Mouse (Mus musculus) WW6 (cell line): ENCODE measurements around the gene Lingo1.

Experiments used
- DNase-seq: peaks from one replicate; pipeline ENCODE4 v3.0.0-alpha.2; 2013; ENCODE audit warnings: low read depth, low spot score

Lingo1 gene

DNA sequence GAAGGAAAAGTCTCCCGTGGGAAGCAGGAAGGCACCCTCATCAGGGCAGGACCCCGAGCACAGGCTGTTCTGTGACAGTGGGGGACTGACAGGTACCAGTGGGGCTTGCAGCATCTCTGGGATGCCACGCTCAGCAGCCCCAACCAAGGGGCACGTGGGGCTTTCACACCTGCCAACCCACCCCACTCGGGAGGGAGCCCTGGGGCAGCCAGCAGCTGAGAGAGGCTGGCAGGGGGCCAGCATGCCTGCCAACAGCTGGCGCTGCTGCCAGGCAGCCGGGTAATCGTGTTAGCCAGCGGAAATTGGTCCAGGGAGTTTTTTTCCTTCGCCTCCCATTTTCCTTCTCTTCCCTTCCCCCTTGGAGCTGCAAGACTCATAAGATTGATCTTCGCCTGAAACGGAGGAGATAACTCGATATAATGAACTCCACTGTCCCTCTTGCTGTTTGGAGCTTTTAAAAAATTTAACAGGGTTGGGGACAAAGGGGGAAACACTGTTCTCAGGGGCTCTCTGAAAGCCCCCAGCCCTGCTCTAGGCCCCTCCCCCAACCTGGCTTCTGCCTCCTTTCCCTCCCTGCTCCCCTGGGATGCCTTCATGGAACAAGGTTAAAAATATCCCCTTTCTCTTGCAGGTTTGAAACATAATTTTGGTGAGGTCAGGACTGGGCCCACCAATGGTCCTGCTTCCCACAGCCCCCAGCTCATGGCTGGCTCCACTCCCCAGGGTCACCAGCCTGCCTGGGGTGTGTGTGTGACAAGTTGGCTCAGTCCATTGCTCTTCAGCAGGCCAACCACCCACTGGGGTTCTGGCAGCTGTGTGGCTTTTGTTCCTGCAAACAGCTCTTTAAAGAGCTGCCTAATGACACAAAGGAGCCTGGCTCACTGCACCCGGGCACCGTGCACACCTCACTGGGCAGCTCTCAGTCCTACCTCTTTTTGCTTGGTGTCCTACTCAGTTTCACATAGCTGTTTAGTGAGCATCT, 68.3 kb downstream of the Lingo1 start:
- no peak for DNase-seq

DNA sequence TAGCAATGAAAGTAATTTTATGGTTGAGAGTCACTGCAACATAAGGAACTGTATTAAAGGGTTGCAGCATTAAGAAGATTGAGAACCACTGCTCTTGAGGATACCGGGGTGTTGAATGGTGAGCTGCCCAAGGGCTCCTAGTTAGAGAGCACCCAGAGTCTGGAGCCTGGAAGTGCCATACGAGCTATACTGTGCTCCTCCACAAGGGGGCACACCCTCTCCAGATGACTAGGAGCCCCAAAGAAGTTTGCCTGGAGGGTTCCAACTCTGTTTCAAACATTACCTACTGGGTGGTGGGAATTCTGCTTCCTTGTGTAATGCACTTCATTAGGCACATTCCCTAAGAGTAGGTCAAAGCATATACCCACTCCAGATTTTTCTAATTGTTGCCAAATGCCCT, 70.5 kb downstream of the Lingo1 start:
- peak; percentile 14 for DNase-seq

DNA sequence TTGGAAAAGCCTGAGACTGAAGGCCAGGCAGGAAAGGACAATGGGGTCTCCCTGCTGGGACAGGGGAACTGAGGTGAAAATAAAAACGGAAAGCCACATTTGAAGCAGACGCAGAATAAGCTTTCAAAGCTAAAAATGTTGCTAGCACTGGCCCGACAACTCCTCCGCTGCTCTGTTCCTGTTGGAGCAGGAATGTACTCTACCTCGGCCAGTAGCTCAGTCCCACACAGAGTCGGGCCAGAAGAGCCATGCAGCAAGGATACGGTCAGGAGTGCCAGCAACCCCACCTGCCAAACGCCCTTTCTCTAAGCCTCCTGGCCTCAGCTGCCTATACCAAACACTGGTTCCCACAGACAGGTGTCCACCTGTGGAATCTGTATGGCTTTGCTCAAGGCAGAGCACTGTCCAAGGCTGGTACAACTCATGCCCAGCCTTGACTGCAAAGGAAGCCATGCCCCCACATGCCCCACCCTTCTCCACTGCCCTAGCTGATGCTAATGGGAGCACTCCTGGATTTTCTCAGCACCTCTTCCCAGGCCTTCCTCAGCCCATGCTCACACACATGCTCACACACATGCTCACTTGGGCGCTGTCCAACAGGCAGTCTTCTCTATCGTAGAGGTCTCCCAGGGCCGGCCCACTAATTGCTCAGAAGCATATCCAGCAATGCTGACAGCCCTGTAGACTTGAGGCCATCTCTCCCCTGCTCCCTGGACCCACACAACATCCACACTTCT, 74.0 kb downstream of the Lingo1 start:
- DNase-seq = no peak

DNA sequence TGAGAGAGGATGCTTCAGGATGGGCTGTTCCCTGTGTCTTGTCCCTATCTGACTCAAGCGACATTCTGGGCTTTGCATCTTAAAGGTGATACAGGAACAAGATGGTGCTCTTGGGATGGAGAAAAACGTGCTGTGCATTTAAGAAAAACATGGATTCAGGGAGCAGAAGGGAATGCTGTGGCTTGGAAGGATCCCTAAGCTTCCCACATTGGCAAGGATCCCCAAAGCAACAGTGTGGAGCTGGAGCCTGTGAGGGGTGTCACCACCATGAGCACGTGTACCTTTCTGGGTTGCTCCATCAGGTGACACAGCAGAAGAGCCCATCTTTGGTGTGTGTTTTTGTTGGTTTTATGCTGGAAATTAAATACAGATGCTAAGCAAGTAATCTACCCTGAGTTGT, 77.3 kb downstream of the Lingo1 start:
- DNase-seq = no peak

DNA sequence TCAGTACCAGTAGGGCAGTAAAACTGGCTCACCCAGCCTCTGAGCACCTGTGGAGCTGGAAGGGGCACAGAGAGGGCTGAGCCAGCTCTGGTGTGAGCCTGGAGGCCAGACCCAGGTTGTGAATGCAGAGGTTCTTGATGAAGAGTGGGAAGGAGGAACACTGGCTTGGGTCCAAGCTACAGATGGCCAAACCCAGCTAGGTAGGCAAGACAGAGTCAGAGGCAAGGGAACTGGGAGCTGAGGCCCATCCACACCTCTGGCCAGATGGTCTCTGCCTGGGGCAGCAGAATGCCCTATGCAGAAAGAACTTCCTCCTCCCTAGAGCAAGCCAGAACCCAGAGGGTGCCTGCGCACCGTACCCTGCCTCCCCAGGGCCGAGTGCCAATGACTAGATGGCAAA, 79.7 kb downstream of the Lingo1 start:
- no peak for DNase-seq

DNA sequence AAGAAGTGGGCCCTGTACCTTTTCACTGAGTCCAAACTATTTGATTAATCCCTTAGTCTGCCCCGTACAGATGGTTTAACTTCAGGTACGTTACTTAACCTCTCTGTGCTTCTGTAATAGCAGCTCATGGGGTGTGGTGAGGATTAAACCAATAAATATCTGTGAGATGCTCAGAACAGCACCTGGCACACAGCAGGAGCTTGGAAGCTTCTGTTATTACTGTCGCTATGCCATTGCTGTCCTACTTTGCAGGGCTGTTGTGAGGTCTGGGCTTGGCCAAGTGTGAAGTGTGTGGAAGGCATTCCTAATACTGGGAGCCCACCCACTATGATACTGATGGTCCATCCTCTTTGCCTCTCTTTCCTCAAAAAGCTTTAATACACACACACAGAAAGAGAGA, 80.2 kb downstream of the Lingo1 start:
- DNase-seq = no peak

DNA sequence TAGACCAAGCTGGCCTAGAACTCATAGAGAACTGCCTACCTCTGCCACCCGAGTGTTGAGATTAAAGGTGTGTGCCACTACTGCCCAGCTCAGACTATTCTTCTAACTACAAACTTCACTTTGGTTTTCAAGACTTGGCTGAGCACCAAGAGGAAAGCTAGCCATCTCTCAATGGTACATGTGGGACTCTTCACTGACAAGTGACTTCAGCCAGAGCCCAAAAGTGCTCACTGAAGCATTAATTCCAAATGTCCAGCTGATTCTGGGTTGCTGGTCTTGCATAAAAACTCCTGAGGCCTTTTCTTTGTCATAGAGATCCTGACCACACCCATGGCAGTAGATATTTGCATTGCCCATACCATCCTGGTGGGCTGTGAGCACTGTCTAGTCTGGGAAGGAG, 81.9 kb downstream of the Lingo1 start:
- DNase-seq = no peak

DNA sequence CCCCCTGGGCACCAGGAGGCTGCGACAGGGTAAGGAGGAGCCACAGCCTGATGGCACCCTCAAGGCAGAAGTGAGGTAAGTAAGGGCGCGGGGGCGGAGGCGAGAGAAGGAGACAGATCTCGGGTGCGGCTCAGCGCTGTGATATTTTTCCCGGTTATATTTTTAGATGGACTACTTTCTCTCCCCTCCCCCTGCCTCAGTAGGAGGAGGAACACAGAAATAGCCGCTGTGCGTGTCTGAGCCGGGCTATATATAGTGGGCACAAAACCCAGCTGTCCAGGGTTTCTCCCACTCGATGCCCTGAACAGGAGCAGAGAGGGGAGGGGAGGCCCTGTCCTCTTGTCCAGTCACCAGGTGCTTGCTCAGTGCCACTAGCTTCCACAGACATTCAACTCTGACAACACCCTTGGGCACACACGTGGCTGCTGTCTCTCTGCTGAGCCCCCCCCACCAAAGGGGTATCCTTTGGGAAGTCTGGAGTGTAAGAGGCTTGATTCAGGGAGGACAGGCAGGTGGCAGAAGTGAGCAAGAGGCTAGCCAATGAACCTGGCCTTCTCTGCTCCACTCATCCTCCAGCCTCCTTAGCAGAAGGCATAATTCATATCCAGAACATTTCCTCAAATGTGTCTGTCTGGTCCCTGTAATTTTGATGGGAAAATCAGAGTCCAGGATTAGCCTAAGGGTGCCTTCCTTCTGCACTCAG, 83.5 kb downstream of the Lingo1 start:
- no peak for DNase-seq

DNA sequence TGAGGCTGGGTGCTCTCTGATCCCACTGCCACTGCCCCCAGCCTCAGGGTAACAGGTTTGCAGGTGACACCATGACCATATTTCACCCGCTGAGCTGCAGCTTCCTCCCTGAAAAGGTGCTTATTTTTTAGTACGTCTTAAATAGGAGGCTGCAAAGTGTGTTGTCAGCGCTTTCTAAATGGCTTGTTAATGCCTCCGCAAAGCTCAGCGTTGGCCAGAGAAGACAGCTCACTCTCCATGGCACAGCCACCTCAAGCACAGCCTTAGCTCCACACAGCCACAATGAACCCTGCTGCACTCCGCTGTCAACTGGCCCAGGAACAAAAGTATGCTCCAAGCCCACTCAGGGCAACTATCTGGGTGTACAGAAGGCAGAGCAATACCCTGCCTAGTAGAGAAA, 85.3 kb downstream of the Lingo1 start:
- no peak for DNase-seq

DNA sequence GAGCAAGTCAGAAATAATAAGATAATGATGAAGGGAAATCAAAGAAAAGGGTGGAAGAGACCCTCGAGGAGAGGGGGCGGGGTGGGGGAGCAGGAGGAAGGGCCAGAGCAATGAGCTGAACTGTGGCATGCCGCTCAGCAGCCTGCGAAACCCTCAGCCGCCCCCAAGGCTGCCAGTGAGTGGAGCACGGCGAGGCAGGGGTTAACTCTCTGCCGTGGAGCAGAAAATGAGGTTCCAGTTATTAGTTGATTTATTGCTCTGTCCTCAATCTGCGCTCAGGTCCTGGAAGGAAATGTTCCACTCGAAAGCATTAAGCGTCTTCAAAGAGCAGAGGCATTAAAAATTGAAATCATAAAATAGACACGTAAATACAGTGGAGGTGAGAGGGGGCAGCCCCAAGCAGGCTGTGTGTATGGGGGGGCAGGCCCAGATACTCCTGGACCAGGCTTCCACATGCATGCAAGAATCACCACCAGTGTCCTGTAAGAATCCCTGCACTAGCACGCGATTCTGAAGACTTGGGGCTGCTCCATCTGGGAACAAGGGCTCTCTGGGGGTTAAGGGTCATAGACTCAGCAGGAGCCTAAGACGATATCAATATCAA, 89.7 kb downstream of the Lingo1 start:
- DNase-seq = no peak

DNA sequence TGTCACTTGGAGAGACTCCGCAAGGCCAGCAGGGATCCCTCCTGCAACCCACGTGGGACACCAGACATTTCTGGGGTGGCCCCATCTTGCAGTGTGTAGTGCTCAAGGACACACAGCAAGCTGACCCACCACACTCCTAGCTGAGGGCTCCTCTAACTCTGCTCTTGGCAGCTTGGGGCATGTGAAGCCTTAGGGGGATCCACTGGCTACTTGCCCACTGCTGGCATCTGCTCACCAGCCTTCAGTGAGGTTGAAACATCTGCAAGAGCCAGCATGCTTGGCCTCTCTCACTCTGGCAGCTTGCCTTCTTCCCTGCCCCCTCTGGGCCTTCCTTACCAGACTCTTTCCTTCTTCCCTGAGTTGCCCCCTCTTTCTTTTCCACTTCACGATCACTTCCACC, 94.9 kb downstream of the Lingo1 start:
- DNase-seq = no peak

DNA sequence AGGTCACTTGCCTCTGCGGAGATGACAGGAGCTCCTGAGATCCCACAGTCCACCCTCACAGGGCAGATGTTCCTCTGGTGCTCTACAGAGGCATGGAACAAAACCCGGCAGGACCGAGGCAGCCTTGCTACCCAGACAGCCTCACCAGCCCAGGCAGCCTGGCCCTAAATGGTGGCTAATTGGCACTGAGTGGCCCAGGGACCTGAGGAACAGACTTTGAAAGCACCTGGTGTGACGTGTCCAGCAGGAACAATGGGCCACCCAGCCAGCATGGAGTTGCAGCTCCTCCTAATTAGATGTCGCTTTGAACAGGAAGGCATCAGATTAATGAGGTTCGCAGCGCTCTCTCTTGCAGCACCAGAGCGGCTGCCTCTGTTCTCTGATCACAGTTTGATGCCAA, 95.4 kb downstream of the Lingo1 start:
- DNase-seq = no peak

DNA sequence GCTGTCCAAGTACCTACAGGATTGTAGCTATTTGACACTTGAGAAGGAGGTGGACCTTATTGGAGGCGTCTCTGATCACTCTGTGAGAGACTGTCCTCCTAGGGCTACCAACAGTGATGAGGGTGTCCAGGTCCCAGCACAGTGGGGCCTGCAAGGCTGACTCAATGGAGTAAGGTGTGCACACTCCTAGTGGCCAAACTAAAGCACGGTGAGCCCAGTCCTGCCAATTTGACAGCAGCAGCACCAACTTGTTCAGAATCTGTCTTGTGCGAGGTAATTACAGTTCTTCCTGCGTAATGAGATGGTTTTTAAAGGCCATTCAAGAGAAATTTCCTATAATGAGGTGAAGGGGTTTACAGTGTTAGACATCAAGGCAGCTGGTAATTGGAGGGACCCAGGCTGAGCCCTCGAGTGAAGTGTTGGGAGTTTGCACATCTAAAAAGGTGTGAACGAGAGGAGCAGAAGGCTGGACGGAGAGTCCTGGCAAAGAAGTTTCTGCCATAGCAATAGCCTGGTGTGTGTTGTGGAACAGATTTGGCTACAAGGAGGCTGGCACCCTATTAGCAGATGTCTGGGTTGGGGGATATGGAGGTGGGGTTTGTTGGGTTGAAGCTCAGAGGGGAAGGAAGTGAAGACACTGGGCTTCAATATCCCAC, 97.4 kb downstream of the Lingo1 start:
- DNase-seq = no peak

DNA sequence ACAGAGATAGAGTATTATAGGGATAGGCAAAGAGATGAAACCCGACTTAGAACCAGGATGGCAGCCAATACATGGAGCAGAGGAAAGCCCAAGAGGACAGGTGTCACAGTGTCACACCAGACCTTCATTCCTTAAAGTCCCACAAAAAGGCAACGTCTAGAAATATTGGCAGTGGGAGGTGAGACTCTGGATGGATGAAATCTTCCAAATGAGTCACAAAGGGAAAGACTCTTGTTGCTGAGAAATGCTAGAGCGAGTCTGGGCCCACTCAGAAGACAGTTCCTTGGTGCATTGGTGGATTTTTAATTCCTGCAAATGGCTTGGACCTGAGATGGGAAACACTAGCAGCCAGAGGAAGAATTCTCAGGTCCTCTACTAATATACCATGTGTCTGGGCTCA, 102.2 kb downstream of the Lingo1 start:
- DNase-seq = no peak

DNA sequence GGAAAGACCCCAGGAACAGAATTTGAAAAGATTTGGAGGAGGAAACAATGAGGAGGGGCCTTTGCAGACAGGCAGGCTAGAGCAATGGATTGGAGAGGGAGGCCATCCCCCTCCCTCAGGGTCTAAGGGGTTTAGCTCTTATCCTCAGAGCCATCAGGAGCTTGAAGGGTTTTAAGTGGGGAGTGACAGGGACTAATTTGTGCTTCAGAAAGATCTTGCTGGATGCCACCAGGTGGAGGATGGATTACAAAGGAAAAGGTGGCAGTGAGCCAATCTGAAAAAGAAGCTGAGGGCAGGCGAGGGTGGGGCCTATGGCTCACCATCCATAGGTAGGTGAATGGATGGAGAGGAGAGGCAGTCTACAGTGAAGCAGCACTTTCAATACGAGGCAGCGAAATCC, 105.0 kb downstream of the Lingo1 start:
- no peak for DNase-seq

DNA sequence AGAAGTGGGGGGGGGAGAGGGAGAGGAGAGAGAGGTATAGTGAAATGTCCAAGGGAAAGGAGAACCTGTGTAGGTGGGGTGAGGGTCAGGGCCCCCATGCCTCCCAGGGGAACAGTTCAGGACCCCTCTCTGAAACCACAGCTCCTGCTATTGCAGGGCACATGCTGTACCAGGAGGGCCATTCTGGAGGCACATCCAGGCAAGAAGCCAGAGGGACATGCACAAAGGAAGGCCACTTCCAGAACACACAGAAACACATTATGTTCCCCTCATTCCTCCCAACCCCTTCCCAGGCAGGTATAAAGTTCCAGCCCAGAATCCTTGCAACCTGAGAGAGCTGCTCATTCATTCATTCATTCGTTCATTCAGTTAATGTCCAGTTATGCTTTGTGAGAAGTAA, 105.6 kb downstream of the Lingo1 start:
- no peak for DNase-seq

DNA sequence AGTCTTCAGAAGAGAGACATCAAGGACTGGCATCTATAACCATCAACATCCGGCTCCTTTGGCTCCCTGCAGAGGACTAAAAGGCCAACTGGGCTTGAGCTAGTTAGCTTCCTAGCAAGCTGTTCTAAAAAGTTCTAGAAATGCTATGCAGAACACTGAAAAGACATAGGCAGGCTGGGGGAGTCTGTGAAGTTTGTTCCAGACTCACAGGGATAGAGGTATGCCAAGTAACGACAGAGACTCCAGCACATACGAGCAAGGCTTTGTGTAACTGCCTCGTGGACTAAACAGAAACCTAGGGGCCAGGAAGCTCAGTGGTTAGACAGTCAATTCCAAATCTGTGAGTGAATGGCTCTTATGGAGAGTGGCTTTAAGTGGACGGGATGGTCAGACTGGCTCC, 108.8 kb downstream of the Lingo1 start:
- DNase-seq = no peak

DNA sequence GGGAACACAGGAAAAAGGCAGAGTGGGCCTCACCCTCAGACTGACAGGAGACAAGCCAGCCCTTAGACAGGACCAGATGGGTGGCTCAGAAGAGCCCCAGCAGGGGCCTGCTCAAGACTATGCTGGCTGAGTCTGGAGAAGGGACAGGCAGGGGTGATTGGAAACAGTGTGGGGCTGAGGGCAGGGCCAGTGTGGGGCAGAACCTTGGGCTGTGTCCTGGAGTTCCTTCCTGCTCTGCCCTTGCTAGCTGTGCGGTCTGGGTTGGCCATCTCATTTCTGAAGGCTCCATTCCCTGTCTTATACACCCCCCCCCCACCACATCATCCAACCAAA, 109.2 kb downstream of the Lingo1 start:
- DNase-seq = no peak

DNA sequence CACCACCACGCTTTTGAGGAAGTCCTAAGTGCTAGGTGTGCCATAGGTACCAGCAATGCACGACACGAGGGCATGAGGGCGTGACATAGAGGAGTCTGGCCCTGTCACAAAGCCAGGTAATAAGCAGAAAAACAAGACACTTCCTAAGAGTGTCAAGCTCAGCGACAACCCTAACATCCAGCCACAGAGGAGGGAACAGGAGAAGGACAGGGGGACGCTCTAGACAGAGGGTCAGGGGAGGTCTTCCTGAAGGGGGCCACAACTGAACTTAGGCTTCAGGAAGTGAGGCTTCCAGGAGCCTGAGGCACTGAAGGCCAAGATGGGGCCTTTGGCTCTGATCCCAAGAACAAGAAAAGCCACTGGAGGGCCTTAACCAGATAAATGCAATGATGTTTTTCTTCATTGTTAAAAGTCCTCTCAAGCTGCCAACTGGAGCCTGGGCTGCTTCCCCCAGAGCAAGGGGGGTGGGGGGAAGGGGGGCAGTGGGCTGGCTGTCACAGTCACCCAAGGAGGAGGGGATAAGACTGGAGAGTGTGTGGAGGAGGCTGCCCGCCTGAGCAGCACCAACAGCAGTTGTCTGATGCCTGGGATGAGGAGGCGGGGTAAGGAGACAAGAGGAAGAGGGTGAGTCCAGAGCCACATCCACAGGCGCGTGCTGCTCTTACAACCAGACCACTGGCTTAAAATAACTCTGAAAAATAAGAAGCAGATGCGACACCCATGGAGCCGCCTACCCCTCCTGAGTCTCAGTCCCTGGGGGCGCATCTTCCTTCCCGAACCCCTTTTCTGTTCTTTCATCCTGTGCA, 109.7 kb downstream of the Lingo1 start:
- no peak for DNase-seq

DNA sequence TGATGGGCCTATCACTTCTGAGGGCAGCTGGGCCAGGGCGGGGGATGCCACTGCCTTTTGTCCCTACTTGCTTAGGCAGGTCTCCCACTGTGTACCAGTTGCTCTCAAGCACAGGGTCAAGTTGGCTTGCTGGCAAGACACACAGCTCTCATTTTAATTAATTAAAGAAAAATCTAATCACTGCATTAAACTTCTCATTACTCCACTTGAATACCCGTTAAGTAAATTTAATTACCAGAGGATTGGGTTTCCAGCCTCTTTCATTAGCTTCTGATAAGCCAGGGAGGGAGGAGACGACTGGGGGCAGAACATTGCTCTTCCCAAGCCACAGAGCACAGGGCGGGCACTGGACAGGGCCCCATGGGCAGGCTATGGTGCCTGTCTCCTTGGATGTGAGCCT, 113.4 kb downstream of the Lingo1 start:
- no peak for DNase-seq

DNA sequence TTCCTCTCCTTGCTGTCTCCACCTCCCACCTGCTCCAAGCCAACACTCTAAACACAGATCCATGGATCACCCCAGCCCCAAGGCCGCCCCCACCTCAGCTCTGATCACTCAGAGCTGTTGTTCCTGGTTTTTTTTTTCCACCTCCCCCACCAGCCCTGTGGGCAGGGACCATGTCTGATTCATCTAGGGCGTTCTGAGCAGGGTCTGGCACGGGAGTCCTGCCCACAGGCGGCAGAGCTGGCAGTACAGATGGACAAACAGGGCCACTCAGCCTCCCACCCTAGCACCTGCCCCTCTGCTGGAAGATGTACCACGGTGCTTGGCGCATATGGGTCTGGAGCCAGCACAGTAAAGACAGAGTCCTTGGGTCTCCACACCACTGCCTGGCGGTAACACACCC, 114.3 kb downstream of the Lingo1 start:
- no peak for DNase-seq
